Comparison of ENCODE assay signal across 14 mouse cellular contexts in the genomic region with DNA sequence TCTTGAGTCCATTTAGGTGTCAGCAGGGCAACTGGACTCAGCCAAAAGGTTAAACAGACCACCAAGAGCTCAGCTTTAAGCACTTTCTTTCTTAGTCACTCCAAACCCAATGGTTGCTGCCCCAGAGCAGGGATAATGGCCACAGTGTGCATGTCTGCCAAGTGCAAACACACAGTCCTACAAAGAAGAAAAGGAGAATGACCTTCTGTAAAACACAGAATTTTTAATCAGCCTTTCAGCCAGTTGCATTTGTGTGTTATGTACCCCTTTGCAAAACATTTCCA.
DNase-seq lines count a peak whose midpoint lies in the region; ATAC-seq and TF ChIP-seq lines count a peak whose summit lies in the region.
"Had no signal": no experiment of that assay in that cellular context is flagged by ENCODE, and none has a peak within 500 bp of the region (broad histone marks: within the 10 kb centered on the region; RNA-seq: fewer than 3 reads in every experiment).

No protein-coding gene starts in this region.

- no peak overlapping the region for H3K9ac ChIP-seq in embryonic facial prominence, embryonic 11.5 days (replicated peaks; ENCODE audit: low read length)
- H3K9ac ChIP-seq in forebrain, embryonic 14.5 days (ENCODE audit: low read length): no peak overlapping the region
- no peak overlapping the region for H3K9ac ChIP-seq in midbrain, postnatal 0 days (replicated peaks; ENCODE audit: low read length, poor library complexity, severe bottlenecking)
- H3K9ac ChIP-seq: limb, embryonic 15.5 days had no signal

- TF ChIP-seq CTCF in midbrain, postnatal 0 days (IDR thresholded peaks at IDR 0.05): no peak

- H3K4me1 ChIP-seq in embryonic facial prominence, embryonic 11.5 days (ENCODE audit: control insufficient read depth, insufficient read depth, low read length): no peaks in the 10 kb centered on the region; the same call in 1 of the 2 replicates
- H3K4me1 ChIP-seq in embryonic facial prominence, embryonic 10.5 days: peaks cover 15% of the 10 kb centered on the region
- peaks cover 8% of the 10 kb centered on the region; the same call in 1 of the 2 replicates for H3K4me1 ChIP-seq in forebrain, embryonic 14.5 days (ENCODE audit: control insufficient read depth, insufficient read depth, low read length)
- 0 out of 2 replicates have a peak, but pooled peaks cover 2% of the 10 kb centered on the region for H3K4me1 ChIP-seq in midbrain, postnatal 0 days (ENCODE audit: insufficient read depth, low read length)

- no peak for ATAC-seq in embryonic facial prominence, embryonic 11.5 days (replicated peaks; ENCODE audit: insufficient number of reproducible peaks, low FRiP score, low TSS enrichment, low read depth)
- ATAC-seq in forebrain, embryonic 14.5 days: peak; percentile 75; the same call in 1 of the 2 replicates
- ATAC-seq in midbrain, postnatal 0 days (ENCODE audit: low FRiP score): no peak

- H3K36me3 ChIP-seq in embryonic facial prominence, embryonic 11.5 days (replicated peaks; ENCODE audit: control insufficient read depth, insufficient read depth, low read depth, low read length): no peaks in the 10 kb centered on the region
- H3K36me3 ChIP-seq in embryonic facial prominence, embryonic 10.5 days (replicated peaks): no peaks in the 10 kb centered on the region
- H3K36me3 ChIP-seq in forebrain, embryonic 14.5 days (ENCODE audit: control insufficient read depth, insufficient read depth, low read length): no peaks in the 10 kb centered on the region
- H3K36me3 ChIP-seq in midbrain, postnatal 0 days (ENCODE audit: insufficient read depth, low read length): no peaks in the 10 kb centered on the region
- H3K36me3 ChIP-seq: limb, embryonic 15.5 days had no signal

- no peak overlapping the region for H3K27ac ChIP-seq in embryonic facial prominence, embryonic 11.5 days (replicated peaks; ENCODE audit: low read depth, low read length)
- H3K27ac ChIP-seq in embryonic facial prominence, embryonic 10.5 days (replicated peaks): no peak overlapping the region
- no peak overlapping the region for H3K27ac ChIP-seq in forebrain, embryonic 14.5 days (ENCODE audit: low read depth, low read length)
- no peak overlapping the region for H3K27ac ChIP-seq in midbrain, postnatal 0 days (ENCODE audit: low read depth, low read length)
- H3K27ac ChIP-seq: limb, embryonic 15.5 days had no signal

- no peak overlapping the region for H3K4me3 ChIP-seq in embryonic facial prominence, embryonic 11.5 days (ENCODE audit: low read depth, low read length)
- H3K4me3 ChIP-seq in embryonic facial prominence, embryonic 10.5 days: no peak overlapping the region
- no peak overlapping the region for H3K4me3 ChIP-seq in forebrain, embryonic 14.5 days (ENCODE audit: low read depth, low read length)
- no peak overlapping the region for H3K4me3 ChIP-seq in midbrain, postnatal 0 days (ENCODE audit: low read depth, low read length)
- H3K4me3 ChIP-seq: limb, embryonic 15.5 days had no signal

- H3K9me3 ChIP-seq in embryonic facial prominence, embryonic 11.5 days (replicated peaks; ENCODE audit: control insufficient read depth, low read length): no peaks in the 10 kb centered on the region
- H3K9me3 ChIP-seq in embryonic facial prominence, embryonic 10.5 days: no peaks in the 10 kb centered on the region
- no peaks in the 10 kb centered on the region for H3K9me3 ChIP-seq in forebrain, embryonic 14.5 days (replicated peaks; ENCODE audit: control insufficient read depth, low read length)
- H3K9me3 ChIP-seq in midbrain, postnatal 0 days (ENCODE audit: low read length): no peaks in the 10 kb centered on the region
- H3K9me3 ChIP-seq: limb, embryonic 15.5 days had no signal

- no peak overlapping the region for H3K4me2 ChIP-seq in embryonic facial prominence, embryonic 11.5 days (ENCODE audit: low read depth, low read length)
- peak overlapping the region; percentile 20 for H3K4me2 ChIP-seq in forebrain, embryonic 14.5 days (ENCODE audit: low read length)
- H3K4me2 ChIP-seq in midbrain, postnatal 0 days (ENCODE audit: low read depth, low read length, poor library complexity, severe bottlenecking): no peak overlapping the region

- no peaks in the 10 kb centered on the region for H3K27me3 ChIP-seq in embryonic facial prominence, embryonic 11.5 days (ENCODE audit: control insufficient read depth, insufficient read depth, low read length)
- H3K27me3 ChIP-seq in embryonic facial prominence, embryonic 10.5 days (replicated peaks; ENCODE audit: low read depth, poor library complexity, severe bottlenecking): 0 out of 2 replicates have a peak, but pooled peaks cover 30% of the 10 kb centered on the region
- no peaks in the 10 kb centered on the region for H3K27me3 ChIP-seq in forebrain, embryonic 14.5 days (replicated peaks; ENCODE audit: control insufficient read depth, insufficient read depth, low read length)
- no peaks in the 10 kb centered on the region for H3K27me3 ChIP-seq in midbrain, postnatal 0 days (ENCODE audit: insufficient read depth, low read length)
- H3K27me3 ChIP-seq: limb, embryonic 15.5 days had no signal

- peak; percentile 7 for DNase-seq in embryonic facial prominence, embryonic 11.5 days (ENCODE audit: low spot score)
- no peak for DNase-seq in embryonic facial prominence, embryonic 10.5 days (ENCODE audit: low spot score)
- DNase-seq in retina, postnatal 1 day: peak; percentile 13
- DNase-seq in retina, embryonic 14.5 days (ENCODE audit: low spot score): no peak
- DNase-seq in forebrain, embryonic 14.5 days (ENCODE audit: low spot score): peak; percentile 71
- peak; percentile 54 for DNase-seq in midbrain, postnatal 0 days (ENCODE audit: low spot score)
- DNase-seq in adrenal gland, postnatal 4 days (ENCODE audit: low spot score in 2 of 2): no peak
- no peak for DNase-seq in adipocyte (ENCODE audit: low spot score)
- DNase-seq: adrenal gland, postnatal 14 days; cerebellum, adult 8-10 months; heart, postnatal 14 days; kidney, adult 2 months; lung, postnatal 10 days had no signal

Comparison
In these comparisons a context has a peak if more than half of its experiments do, and no peak if none do; other contexts are left out.
1. DNase-seq: peak in embryonic facial prominence, embryonic 11.5 days (single experiment), retina, postnatal 1 day (single experiment), forebrain, embryonic 14.5 days (single experiment) and midbrain, postnatal 0 days (single experiment); none in embryonic facial prominence, embryonic 10.5 days (single experiment), retina, embryonic 14.5 days (single experiment), adrenal gland, postnatal 4 days (0 of 2) and adipocyte (single experiment).